23 mouse cellular contexts compared by ENCODE assay signal in the genomic region with DNA sequence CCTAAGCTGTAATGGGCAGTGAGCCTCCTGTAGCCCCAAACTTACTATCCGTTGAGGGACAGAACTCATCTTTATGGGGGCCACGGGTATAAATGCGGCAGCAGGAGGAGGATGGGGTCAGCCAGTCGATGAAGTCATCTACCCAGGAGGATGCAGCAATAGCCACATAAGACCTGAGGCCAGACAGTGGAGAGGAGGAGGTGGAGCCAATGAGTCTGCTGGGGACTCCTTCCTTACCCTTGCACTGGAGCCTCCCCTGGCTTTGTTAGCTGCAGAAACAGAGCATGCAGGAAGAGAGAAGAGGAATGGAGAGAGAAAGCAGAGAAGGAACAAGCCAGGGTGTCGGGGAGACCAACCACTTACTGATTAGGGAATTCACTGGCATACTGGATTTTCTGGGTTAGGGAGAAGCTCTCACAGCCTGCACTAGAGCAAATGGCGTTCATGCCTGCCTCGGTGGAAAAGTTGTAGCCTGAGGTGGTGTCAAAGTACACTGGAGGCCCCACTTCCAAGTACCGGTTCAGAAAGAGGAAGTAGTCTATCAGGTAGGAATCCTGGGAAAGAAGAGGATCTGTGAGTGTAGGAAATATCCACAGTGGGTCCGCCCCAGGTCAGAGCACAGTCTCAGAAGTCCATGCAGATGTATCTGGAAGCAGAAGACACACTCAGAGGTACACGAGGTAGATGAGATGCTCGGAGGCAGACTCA. TPM values are rescaled to one million over a fixed set of nuclear protein-coding genes. Genes with fewer than 3 reads are reported as not detected.
"Had no signal": no experiment of that assay in that cellular context is flagged by ENCODE, and none has a peak within 500 bp of the region (broad histone marks: within the 10 kb centered on the region; RNA-seq: fewer than 3 reads in every experiment).

No protein-coding gene starts in this region.

- ATAC-seq: midbrain, embryonic 16.5 days had no signal

- H3K4me3 ChIP-seq: midbrain, embryonic 10.5 days; midbrain, embryonic 12.5 days; myocyte; neural tube, embryonic 13.5 days; neural tube, embryonic 15.5 days; stomach, embryonic 15.5 days had no signal

- H3K36me3 ChIP-seq: midbrain, embryonic 10.5 days; midbrain, embryonic 12.5 days; neural tube, embryonic 13.5 days; neural tube, embryonic 15.5 days; stomach, embryonic 15.5 days had no signal

- H3K4me1 ChIP-seq: midbrain, embryonic 10.5 days; midbrain, embryonic 12.5 days; neural tube, embryonic 13.5 days; neural tube, embryonic 15.5 days; stomach, embryonic 15.5 days had no signal

- H3K27ac ChIP-seq: midbrain, embryonic 10.5 days; midbrain, embryonic 12.5 days; neural tube, embryonic 13.5 days; neural tube, embryonic 15.5 days; stomach, embryonic 15.5 days; stomach, postnatal 0 days had no signal

- H3K9ac ChIP-seq: lung, embryonic 14.5 days; midbrain, embryonic 12.5 days; neural tube, embryonic 13.5 days; neural tube, embryonic 15.5 days; stomach, embryonic 15.5 days had no signal

- H3K4me2 ChIP-seq: lung, embryonic 14.5 days; midbrain, embryonic 12.5 days; neural tube, embryonic 13.5 days; neural tube, embryonic 15.5 days; stomach, embryonic 15.5 days had no signal

- DNase-seq: lung, adult 18-20 months; lung, embryonic 14.5 days; lung, postnatal 10 days; lung, postnatal 4 days; midbrain, embryonic 14.5 days; retina, postnatal 1 day; right cerebral cortex, adult 18-20 months; right cerebral cortex, postnatal 14 days; thymus, adult 2 months; thymus, postnatal 25 days; thymus, postnatal 4 days had no signal

- H3K27me3 ChIP-seq: midbrain, embryonic 12.5 days; neural tube, embryonic 13.5 days; neural tube, embryonic 15.5 days; stomach, embryonic 15.5 days had no signal

- H3K9me3 ChIP-seq: midbrain, embryonic 10.5 days; midbrain, embryonic 12.5 days; neural tube, embryonic 13.5 days; neural tube, embryonic 15.5 days; stomach, embryonic 15.5 days had no signal

RNA-seq across cellular contexts. Expression of a gene that starts 11.6 kb away (rescaled TPM):
- total RNA-seq: megakaryocyte, adult 5-6 weeks; megakaryocyte-erythroid progenitor cell, adult 5-6 weeks had no signal
- polyA plus RNA-seq: lung, embryonic 14.5 days; lung, embryonic 16.5 days; midbrain, embryonic 10.5 days; midbrain, embryonic 12.5 days; midbrain, embryonic 14.5 days; neural tube, embryonic 11.5 days; neural tube, embryonic 13.5 days had no signal
